In the genomic region with DNA sequence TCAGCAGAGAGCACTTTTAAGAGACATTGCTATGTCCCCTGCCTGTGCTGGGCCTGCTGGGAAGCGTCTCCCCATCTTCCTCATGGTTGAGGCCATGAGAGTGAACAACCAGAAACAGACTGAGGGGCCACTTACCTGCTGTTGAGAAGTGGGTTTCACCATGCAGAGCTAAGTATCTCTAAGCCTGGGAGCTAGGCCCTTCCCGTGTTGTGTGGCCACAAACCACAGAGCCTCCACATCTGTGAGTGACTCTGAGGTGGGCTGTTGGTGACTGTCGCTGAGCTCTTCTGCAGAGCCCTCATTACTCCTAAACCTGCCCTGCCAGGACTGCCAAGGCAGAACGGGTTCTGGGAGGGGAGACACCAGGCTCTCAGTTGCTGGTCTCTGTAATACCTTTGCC, we compare ENCODE assay signal across 27 mouse cellular contexts. TPM values are rescaled to one million over a fixed set of nuclear protein-coding genes. Genes with fewer than 3 reads are reported as not detected.
DNase-seq lines count a peak whose midpoint lies in the region; ATAC-seq lines count a peak whose summit lies in the region.
"Had no signal": no experiment of that assay in that cellular context is flagged by ENCODE, and none has a peak within 500 bp of the region (broad histone marks: within the 10 kb centered on the region; RNA-seq: fewer than 3 reads in every experiment).

No protein-coding gene starts in this region.

- DNase-seq in 416B (ENCODE audit: low read depth) = peak; percentile 38
- DNase-seq in T-cell, adult 2 months (ENCODE audit: low spot score) = peak; percentile 30
- peak; percentile 73 for DNase-seq in thymus, postnatal 14 days
- no peak for DNase-seq in kidney, postnatal 4 days
- no peak for DNase-seq in lung, postnatal 25 days (ENCODE audit: low spot score)
- DNase-seq in frontal cortex, postnatal 10 days (ENCODE audit: low spot score in 2 of 2) = no peak
- DNase-seq: adrenal gland, postnatal 10 days; B cell, adult 2 months; cerebellum, adult 11 months; cerebellum, adult 9-10 months; cerebellum, postnatal 36 days; embryo, embryonic 11 days; gastrocnemius, adult 2 months; heart, postnatal 4 days; kidney, adult 11 months; kidney, postnatal 36 days; lung, postnatal 36 days; right cerebral cortex, adult 18-20 months had no signal

- ATAC-seq in megakaryocyte, adult 5-6 weeks (ENCODE audit: poor library complexity, severe bottlenecking) = 0 out of 2 replicates have a peak, but pooled peaks have one; percentile 28
- ATAC-seq: forebrain, embryonic 15.5 days; midbrain, embryonic 16.5 days had no signal

RNA-seq across cellular contexts. Expression of gene Socs1, which starts 54.4 kb away (rescaled TPM):
- 0.54 and 0.59 TPM in 2 replicates for total RNA-seq in megakaryocyte, adult 5-6 weeks (2015)
- total RNA-seq in megakaryocyte, adult 5-6 weeks (2017) = 0.73 and 1.7 TPM in 2 replicates

RNA-seq across cellular contexts. Expression of gene Tnp2, which starts 57.5 kb away (rescaled TPM):
- total RNA-seq in megakaryocyte, adult 5-6 weeks (2015) = not detected in 2 replicates
- not detected in 2 replicates for total RNA-seq in megakaryocyte, adult 5-6 weeks (2017)
- total RNA-seq: adrenal gland, postnatal 10 days; ES-E14; gastrocnemius, adult 2 months; heart, postnatal 4 days; layer of hippocampus, adult 8-10 months; layer of hippocampus, postnatal 25 days; left cerebral cortex, adult 8-10 months; left cerebral cortex, postnatal 36 days had no signal

RNA-seq across cellular contexts. Expression of gene Prm3, which starts 59.8 kb away (rescaled TPM):
- total RNA-seq in megakaryocyte, adult 5-6 weeks (2015) = not detected in 2 replicates
- total RNA-seq in megakaryocyte, adult 5-6 weeks (2017) = not detected in 2 replicates
- total RNA-seq: adrenal gland, postnatal 10 days; CH12.LX; ES-E14; gastrocnemius, adult 2 months; heart, postnatal 4 days; layer of hippocampus, adult 8-10 months; layer of hippocampus, postnatal 25 days; left cerebral cortex, adult 8-10 months; left cerebral cortex, postnatal 36 days had no signal

Comparison
In these comparisons a context has a peak if more than half of its experiments do, and no peak if none do; other contexts are left out.
1. DNase-seq: peak in 416B (single experiment), T-cell, adult 2 months (single experiment) and thymus, postnatal 14 days (single experiment); none in kidney, postnatal 4 days (0 of 2), lung, postnatal 25 days (single experiment) and frontal cortex, postnatal 10 days (0 of 2).